Mouse (Mus musculus) kidney, embryonic 16.5 days (tissue): Measurements from ENCODE around the gene Fbxl7. TPM values are rescaled to one million over a fixed set of nuclear protein-coding genes. Genes with fewer than 3 reads are reported as not detected.
A peak's percentile ranks its signal among the peaks of the same experiment; 100 is the strongest.
"Not testable (repeated sequence)": the region's sequence is repeated elsewhere in the genome, so short reads cannot be mapped to it uniquely, and the experiment has no call there.

Experiments used
- ATAC-seq: fragments of 200-750 bp; cut with Nextera tagmentation; 2 replicates; pipeline ENCODE4 v1.8.0; 2017; ENCODE audit warnings: moderate TSS enrichment; ENCODE audit not compliant: low FRiP score, low TSS enrichment
- H3K27ac ChIP-seq: fragments of 300-500 bp; sonication (generic); 2 replicates; pipeline ENCODE4 v1.5.1; 2014; ENCODE audit warnings: low read length
- H3K27me3 ChIP-seq: fragments of 300-500 bp; sonication (generic); 2 replicates; pipeline ENCODE4 v1.6.1; 2014; ENCODE audit warnings: low read length, control low read depth, mixed read lengths; ENCODE audit not compliant: insufficient read depth
- H3K36me3 ChIP-seq: fragments of 300-500 bp; sonication (generic); 2 replicates; pipeline ENCODE4 v1.6.1; 2014; ENCODE audit warnings: low read length, control low read depth, mixed read lengths; ENCODE audit not compliant: insufficient read depth
- H3K4me1 ChIP-seq: fragments of 300-500 bp; sonication (generic); 2 replicates; pipeline ENCODE4 v1.6.1; 2014; ENCODE audit warnings: low read length, control low read depth, mixed read lengths; ENCODE audit not compliant: insufficient read depth
- H3K4me2 ChIP-seq: fragments of 300-500 bp; sonication (generic); replicated peaks from 2 replicates; pipeline ENCODE4 v1.6.1; 2014; ENCODE audit warnings: low read depth, low read length
- H3K4me3 ChIP-seq: fragments of 300-500 bp; sonication (generic); 2 replicates; pipeline ENCODE4 v1.5.1; 2014; ENCODE audit warnings: mild to moderate bottlenecking, low read length
- H3K9ac ChIP-seq: fragments of 300-500 bp; sonication (generic); replicated peaks from 2 replicates; pipeline ENCODE4 v1.6.1; 2014; ENCODE audit warnings: low read length
- H3K9me3 ChIP-seq: fragments of 300-500 bp; sonication (generic); 2 replicates; pipeline ENCODE4 v1.6.1; 2016; ENCODE audit warnings: low read length, control low read depth
- WGBS: fragments of 180-500 bp; shearing (Covaris S2); extraction: QIAGEN DNeasy Blood & Tissue Kit; methylation state at CpG from one replicate; pipeline ENCODE4 v1.1.7; 2014; 5-methylcytosine and 5-hydroxymethylcytosine counted together
- polyA plus RNA-seq: library from polyadenylated mRNA; unstranded; fragments of >200 nt; fragmentation: Nextera tagmentation; extraction: Ambion mirVana; gene quantifications from 2 replicates; pipeline ENCODE4 v1.2.1, GENCODE M21; 2015

Gene Fbxl7
- polyA plus RNA-seq, 1 experiment from 2014 or later: 13.1 TPM

DNA sequence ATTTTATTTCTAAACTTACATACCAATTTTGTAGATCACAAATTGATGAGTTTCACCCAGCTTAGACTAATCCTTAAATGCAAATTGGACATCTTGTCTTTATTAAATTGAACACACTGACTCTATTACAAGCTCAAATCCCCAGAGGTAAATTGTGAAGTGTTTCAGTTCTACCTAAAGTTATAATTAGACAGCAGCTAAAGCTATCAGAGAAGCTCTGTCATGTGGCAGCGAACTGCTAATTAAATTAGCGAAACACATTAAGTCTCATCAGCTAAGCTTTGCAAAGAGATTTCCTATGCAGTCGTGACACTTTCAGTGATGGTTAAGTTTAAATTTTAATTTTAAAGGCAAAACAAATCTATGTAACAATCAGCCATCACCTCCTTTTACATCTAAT is 114.8 kb downstream of the Fbxl7 start:
- no peak overlapping the region for H3K9ac ChIP-seq
- no peaks in the 10 kb centered on the region for H3K27me3 ChIP-seq
- no peak overlapping the region for H3K27ac ChIP-seq
- 89% methylated on average over 3 of the region's 3 CpGs for WGBS
- no peak overlapping the region for H3K4me3 ChIP-seq
- H3K36me3 ChIP-seq: no peaks in the 10 kb centered on the region
- no peak for ATAC-seq
- H3K4me1 ChIP-seq: no peaks in the 10 kb centered on the region
- no peak overlapping the region for H3K4me2 ChIP-seq
- no peaks in the 10 kb centered on the region for H3K9me3 ChIP-seq

GRCm38 (mm10) chr15:26779129-26779528 is 116.3 kb downstream of the Fbxl7 start:
- H3K27me3 ChIP-seq: no peaks in the 10 kb centered on the region
- H3K27ac ChIP-seq: no peak overlapping the region
- no peak overlapping the region for H3K4me2 ChIP-seq
- H3K9me3 ChIP-seq: no peaks in the 10 kb centered on the region
- no peak overlapping the region for H3K9ac ChIP-seq
- no peak for ATAC-seq
- 56% methylated on average over 4 of the region's 4 CpGs for WGBS
- H3K36me3 ChIP-seq: no peaks in the 10 kb centered on the region
- no peak overlapping the region for H3K4me3 ChIP-seq
- no peaks in the 10 kb centered on the region for H3K4me1 ChIP-seq

DNA sequence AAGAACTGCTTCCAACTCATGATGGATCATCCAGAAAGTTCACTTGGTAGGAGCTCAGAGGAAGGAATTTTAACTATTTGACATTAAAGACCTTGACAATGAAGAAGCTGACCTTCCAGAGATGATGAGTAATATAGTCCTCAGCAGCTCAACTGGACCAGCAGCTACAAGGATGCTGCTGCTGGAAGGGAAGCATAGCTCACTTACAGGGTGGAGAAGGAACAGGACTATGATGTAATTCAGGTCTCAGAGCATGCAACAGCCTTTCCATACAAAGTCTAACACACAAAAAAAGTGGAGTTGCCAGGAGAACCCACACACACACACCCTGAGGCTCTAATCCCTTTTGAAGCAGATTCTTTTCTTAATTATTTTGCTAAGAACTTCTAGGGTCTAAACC is 119.7 kb downstream of the Fbxl7 start:
- no peaks in the 10 kb centered on the region for H3K4me1 ChIP-seq
- H3K9ac ChIP-seq: no peak overlapping the region
- no peak overlapping the region for H3K4me3 ChIP-seq
- H3K4me2 ChIP-seq: no peak overlapping the region
- no peak overlapping the region for H3K27ac ChIP-seq
- H3K9me3 ChIP-seq: no peaks in the 10 kb centered on the region
- no peaks in the 10 kb centered on the region for H3K27me3 ChIP-seq
- no peak for ATAC-seq
- no peaks in the 10 kb centered on the region for H3K36me3 ChIP-seq

DNA sequence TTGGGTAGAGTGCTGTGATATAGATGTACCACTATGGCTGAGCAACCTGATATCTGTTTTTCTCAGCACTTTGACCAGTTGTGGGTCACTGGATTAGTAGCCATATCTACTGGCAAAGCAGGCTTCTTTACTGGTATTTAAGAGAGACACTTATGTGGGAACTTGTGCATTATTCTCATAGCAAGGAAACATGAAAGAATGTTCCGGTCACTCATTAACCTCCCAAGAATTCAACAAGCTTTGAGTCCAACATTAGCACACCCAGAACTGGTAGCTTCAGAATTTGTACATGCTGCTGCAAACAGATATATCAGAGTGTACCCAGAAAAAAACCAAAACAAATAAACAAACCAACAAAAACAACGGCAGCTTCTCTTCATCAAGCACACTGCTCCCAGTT is 120.5 kb downstream of the Fbxl7 start:
- no peaks in the 10 kb centered on the region for H3K9me3 ChIP-seq
- H3K4me2 ChIP-seq: no peak overlapping the region
- H3K4me3 ChIP-seq: no peak overlapping the region
- no peak overlapping the region for H3K27ac ChIP-seq
- no peaks in the 10 kb centered on the region for H3K36me3 ChIP-seq
- ATAC-seq: no peak
- no peaks in the 10 kb centered on the region for H3K27me3 ChIP-seq
- H3K4me1 ChIP-seq: no peaks in the 10 kb centered on the region
- no peak overlapping the region for H3K9ac ChIP-seq
- WGBS: 90% methylated on average over 2 of the region's 2 CpGs

- H3K9me3 ChIP-seq: no peaks in the 10 kb centered on the region
- no peaks in the 10 kb centered on the region for H3K36me3 ChIP-seq
- H3K9ac ChIP-seq: no peak overlapping the region
- no peak for ATAC-seq
- no peaks in the 10 kb centered on the region for H3K27me3 ChIP-seq
- no peak overlapping the region for H3K4me3 ChIP-seq
- H3K4me1 ChIP-seq: 0 out of 2 replicates have a peak, but pooled peaks cover 2% of the 10 kb centered on the region
- H3K4me2 ChIP-seq: no peak overlapping the region
- H3K27ac ChIP-seq: no peak overlapping the region
- 71% methylated on average over 4 of the region's 4 CpGs for WGBS
Measured at GRCm38 (mm10) chr15:26761651-26762050, 133.7 kb downstream of the Fbxl7 start.

- H3K9ac ChIP-seq: no peak overlapping the region
- ATAC-seq: no peak
- no peaks in the 10 kb centered on the region for H3K27me3 ChIP-seq
- no peak overlapping the region for H3K27ac ChIP-seq
- H3K36me3 ChIP-seq: no peaks in the 10 kb centered on the region
- no peak overlapping the region for H3K4me3 ChIP-seq
- no peaks in the 10 kb centered on the region for H3K9me3 ChIP-seq
- H3K4me1 ChIP-seq: no peaks in the 10 kb centered on the region
- no peak overlapping the region for H3K4me2 ChIP-seq
- 95% methylated on average over 3 of the region's 3 CpGs for WGBS
Measured at GRCm38 (mm10) chr15:26748484-26748883, 146.9 kb downstream of the Fbxl7 start.

GRCm38 (mm10) chr15:26732366-26732765 is 163.0 kb downstream of the Fbxl7 start:
- Histone ChIP-seq H3K27ac (no peak overlapping the region), H3K27me3 (no peaks in the 10 kb centered on the region), H3K36me3 (no peaks in the 10 kb centered on the region), H3K4me2 (no peak overlapping the region), H3K9ac (no peak overlapping the region), H3K9me3 (no peaks in the 10 kb centered on the region), H3K4me3 (no peak overlapping the region), H3K4me1 (no peaks in the 10 kb centered on the region)
- no peak for ATAC-seq
- WGBS: 86% methylated on average over 2 of the region's 2 CpGs

GRCm38 (mm10) chr15:26730760-26731159 is 164.6 kb downstream of the Fbxl7 start:
- Histone ChIP-seq H3K27me3 (no peaks in the 10 kb centered on the region), H3K4me3 (no peak overlapping the region), H3K36me3 (no peaks in the 10 kb centered on the region), H3K9ac (no peak overlapping the region), H3K27ac (no peak overlapping the region), H3K4me1 (no peaks in the 10 kb centered on the region), H3K9me3 (no peaks in the 10 kb centered on the region), H3K4me2 (no peak overlapping the region)
- WGBS: 88% methylated on average over 2 of the region's 2 CpGs
- ATAC-seq: no peak

DNA sequence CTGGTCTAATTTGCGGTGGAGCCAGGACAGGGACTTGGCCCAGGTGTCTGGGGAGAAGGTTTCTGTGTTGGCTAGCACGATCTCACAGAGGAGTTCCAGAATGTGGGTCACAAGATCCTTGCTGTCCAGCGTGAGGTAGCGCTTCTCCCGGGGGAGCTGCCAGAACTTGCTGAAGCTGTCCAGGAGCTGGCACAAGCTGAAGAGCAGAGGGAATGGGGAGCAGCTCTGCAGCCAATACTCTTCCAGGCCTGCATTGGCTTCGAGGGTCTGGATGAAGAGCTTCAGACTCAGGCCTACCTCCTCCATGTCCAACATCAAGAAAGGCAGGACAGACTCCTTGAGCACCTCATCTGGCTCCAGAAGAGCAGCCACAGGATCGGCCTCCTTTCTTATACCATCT is 166.0 kb downstream of the Fbxl7 start:
- WGBS: 96% methylated on average over 5 of the region's 7 CpGs
- H3K4me1 ChIP-seq, H3K4me3 ChIP-seq, H3K36me3 ChIP-seq, ATAC-seq, H3K4me2 ChIP-seq, H3K27ac ChIP-seq, H3K27me3 ChIP-seq, H3K9me3 ChIP-seq, H3K9ac ChIP-seq: not testable (repeated sequence)

DNA sequence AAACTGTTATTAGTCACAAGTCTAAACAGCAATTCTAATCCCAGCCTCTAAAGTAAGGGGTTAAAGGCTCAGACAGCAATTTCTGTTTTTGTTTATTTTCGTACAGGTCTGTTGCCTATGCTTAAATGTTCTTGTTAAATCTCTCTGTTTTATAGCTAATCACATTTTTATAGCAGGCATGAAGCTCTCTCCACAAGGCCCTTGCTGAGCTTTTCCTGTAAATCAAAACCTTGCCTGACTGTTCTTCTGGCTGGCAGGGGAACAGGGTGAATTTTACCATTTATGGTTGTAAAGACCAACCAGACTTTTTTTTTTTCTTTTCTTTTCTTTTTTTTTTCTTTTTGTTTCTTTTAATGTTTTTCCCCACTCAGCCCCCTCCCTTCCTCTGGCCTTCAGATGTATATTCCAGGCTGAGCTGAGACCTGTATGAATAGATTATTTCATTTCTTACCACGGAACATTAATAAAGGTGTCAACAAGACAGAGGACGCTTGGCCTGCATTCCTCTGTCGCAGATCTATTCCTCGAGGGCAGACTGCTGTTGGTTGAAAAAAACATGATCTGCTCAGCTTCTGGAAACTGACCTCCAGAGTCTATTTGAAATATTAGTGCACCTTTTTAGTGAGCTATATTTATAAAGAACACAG is 176.9 kb downstream of the Fbxl7 start:
- Histone ChIP-seq H3K36me3 (no peaks in the 10 kb centered on the region), H3K27me3 (no peaks in the 10 kb centered on the region), H3K4me3 (no peak overlapping the region), H3K27ac (peak overlapping the region; percentile 65; the same call in 1 of the 2 replicates), H3K4me1 (peaks cover 20% of the 10 kb centered on the region), H3K4me2 (no peak overlapping the region), H3K9me3 (no peaks in the 10 kb centered on the region), H3K9ac (no peak overlapping the region)
- ATAC-seq: no peak
- 22% methylated on average over 5 of the region's 5 CpGs for WGBS
